Mouse (Mus musculus): Measurements from ENCODE around the gene Adam11. TPM values are rescaled to one million over a fixed set of nuclear protein-coding genes. Genes with fewer than 3 reads are reported as not detected.

Gene Adam11
- polyA plus RNA-seq, 2 experiments = 0.06 to 0.30 TPM

GRCm38 (mm10) chr11:102780986-102781351, 19.7 kb downstream of the Adam11 start:
- Histone ChIP-seq H3K27me3 (ENCODE audit: control insufficient read depth, insufficient read depth, low read length) (no peaks in the 10 kb centered on the region), H3K27ac (no peak overlapping the region), H3K9ac (replicated peaks) (no peak overlapping the region), H3K36me3 (replicated peaks; ENCODE audit: control insufficient read depth, insufficient read depth, low read depth) (no peaks in the 10 kb centered on the region), H3K9me3 (ENCODE audit: control insufficient read depth, low read length) (no peaks in the 10 kb centered on the region), H3K4me1 (replicated peaks; ENCODE audit: control insufficient read depth in 2 of 2, insufficient read depth in 2 of 2, low read length in 1 of 2) (no peaks in the 10 kb centered on the region), H3K4me2 (ENCODE audit: low read depth) (no peak overlapping the region), H3K4me3 (ENCODE audit: insufficient read depth in 1 of 2, low read depth in 2 of 2, low read length in 2 of 2) (no peak overlapping the region)
- ATAC-seq (ENCODE audit: insufficient read depth) (no peak), DNase-seq (ENCODE audit: low read depth in 3 of 3, low spot score in 3 of 3) (no peak)
- TF ChIP-seq EP300 (IDR thresholded peaks at IDR 0.05; ENCODE audit: low read depth) (no peak), CTCF (IDR thresholded peaks at IDR 0.05; ENCODE audit: low read depth) (no peak)
- 56% methylated on average over 10 of the region's 10 CpGs for WGBS (ENCODE audit: insufficient replicate concordance)

- DNase-seq (ENCODE audit: low read depth in 3 of 3, low spot score in 3 of 3) (no peak), ATAC-seq (ENCODE audit: insufficient read depth) (no peak)
- H3K27me3 ChIP-seq (ENCODE audit: control insufficient read depth, insufficient read depth, low read length) = no peaks in the 10 kb centered on the region
- 60% methylated on average over 4 of the region's 4 CpGs for WGBS (ENCODE audit: insufficient replicate concordance)
- no peak overlapping the region for H3K4me2 ChIP-seq (ENCODE audit: low read depth)
- no peaks in the 10 kb centered on the region for H3K9me3 ChIP-seq (ENCODE audit: control insufficient read depth, low read length)
- no peaks in the 10 kb centered on the region for H3K36me3 ChIP-seq (replicated peaks; ENCODE audit: control insufficient read depth, insufficient read depth, low read depth)
- no peak overlapping the region for H3K4me3 ChIP-seq (ENCODE audit: insufficient read depth in 1 of 2, low read depth in 2 of 2, low read length in 2 of 2)
- no peak overlapping the region for H3K9ac ChIP-seq (replicated peaks)
- no peak overlapping the region for H3K27ac ChIP-seq
- no peak for TF ChIP-seq EP300 (IDR thresholded peaks at IDR 0.05; ENCODE audit: low read depth)
- no peak for TF ChIP-seq CTCF (IDR thresholded peaks at IDR 0.05; ENCODE audit: low read depth)
- no peaks in the 10 kb centered on the region for H3K4me1 ChIP-seq (replicated peaks; ENCODE audit: control insufficient read depth in 2 of 2, insufficient read depth in 2 of 2, low read length in 1 of 2)
These were observed 20.3 kb downstream of the Adam11 start for GRCm38 (mm10) chr11:102781523-102781922.

GRCm38 (mm10) chr11:102783443-102783842, 22.2 kb downstream of the Adam11 start:
- DNase-seq (ENCODE audit: low read depth in 3 of 3, low spot score in 3 of 3) (no peak), ATAC-seq (ENCODE audit: insufficient read depth) (no peak)
- TF ChIP-seq CTCF (IDR thresholded peaks at IDR 0.05; ENCODE audit: low read depth) (no peak), EP300 (IDR thresholded peaks at IDR 0.05; ENCODE audit: low read depth) (no peak)
- no peak overlapping the region for H3K4me2 ChIP-seq (ENCODE audit: low read depth)
- H3K36me3 ChIP-seq (replicated peaks; ENCODE audit: control insufficient read depth, insufficient read depth, low read depth) = no peaks in the 10 kb centered on the region
- H3K27me3 ChIP-seq (ENCODE audit: control insufficient read depth, insufficient read depth, low read length) = no peaks in the 10 kb centered on the region
- H3K9me3 ChIP-seq (ENCODE audit: control insufficient read depth, low read length) = no peaks in the 10 kb centered on the region
- H3K27ac ChIP-seq = no peak overlapping the region
- no peak overlapping the region for H3K4me3 ChIP-seq (ENCODE audit: insufficient read depth in 1 of 2, low read depth in 2 of 2, low read length in 2 of 2)
- WGBS (ENCODE audit: insufficient replicate concordance) = 45% methylated on average over 7 of the region's 7 CpGs
- H3K9ac ChIP-seq (replicated peaks) = no peak overlapping the region
- H3K4me1 ChIP-seq (replicated peaks; ENCODE audit: control insufficient read depth in 2 of 2, insufficient read depth in 2 of 2, low read length in 1 of 2) = no peaks in the 10 kb centered on the region

GRCm38 (mm10) chr11:102787688-102788177, 26.5 kb downstream of the Adam11 start:
- WGBS (ENCODE audit: insufficient replicate concordance) = 54% methylated on average over 5 of the region's 5 CpGs
- no peaks in the 10 kb centered on the region for H3K4me1 ChIP-seq (replicated peaks; ENCODE audit: control insufficient read depth in 2 of 2, insufficient read depth in 2 of 2, low read length in 1 of 2)
- no peak overlapping the region for H3K9ac ChIP-seq (replicated peaks)
- H3K4me3 ChIP-seq (ENCODE audit: insufficient read depth in 1 of 2, low read depth in 2 of 2, low read length in 2 of 2) = no peak overlapping the region
- H3K27me3 ChIP-seq (ENCODE audit: control insufficient read depth, insufficient read depth, low read length) = no peaks in the 10 kb centered on the region
- no peak for DNase-seq (ENCODE audit: low read depth in 3 of 3, low spot score in 3 of 3)
- no peak overlapping the region for H3K4me2 ChIP-seq (ENCODE audit: low read depth)
- TF ChIP-seq EP300 (IDR thresholded peaks at IDR 0.05; ENCODE audit: low read depth) = no peak
- no peak for TF ChIP-seq CTCF (IDR thresholded peaks at IDR 0.05; ENCODE audit: low read depth)
- no peak for ATAC-seq (ENCODE audit: insufficient read depth)
- no peaks in the 10 kb centered on the region for H3K9me3 ChIP-seq (ENCODE audit: control insufficient read depth, low read length)
- no peaks in the 10 kb centered on the region for H3K36me3 ChIP-seq (replicated peaks; ENCODE audit: control insufficient read depth, insufficient read depth, low read depth)
- H3K27ac ChIP-seq = no peak overlapping the region

GRCm38 (mm10) chr11:102791682-102792445, 30.6 kb downstream of the Adam11 start:
- H3K9me3 ChIP-seq (ENCODE audit: control insufficient read depth, low read length) = no peaks in the 10 kb centered on the region
- no peak overlapping the region for H3K4me2 ChIP-seq (ENCODE audit: low read depth)
- H3K4me3 ChIP-seq (ENCODE audit: insufficient read depth in 1 of 2, low read depth in 2 of 2, low read length in 2 of 2) = no peak overlapping the region
- no peak overlapping the region for H3K9ac ChIP-seq (replicated peaks)
- DNase-seq (ENCODE audit: low read depth in 3 of 3, low spot score in 3 of 3) (no peak), ATAC-seq (ENCODE audit: insufficient read depth) (no peak)
- no peak for TF ChIP-seq EP300 (IDR thresholded peaks at IDR 0.05; ENCODE audit: low read depth)
- no peak for TF ChIP-seq CTCF (IDR thresholded peaks at IDR 0.05; ENCODE audit: low read depth)
- no peaks in the 10 kb centered on the region for H3K4me1 ChIP-seq (replicated peaks; ENCODE audit: control insufficient read depth in 2 of 2, insufficient read depth in 2 of 2, low read length in 1 of 2)
- H3K36me3 ChIP-seq (replicated peaks; ENCODE audit: control insufficient read depth, insufficient read depth, low read depth) = no peaks in the 10 kb centered on the region
- H3K27me3 ChIP-seq (ENCODE audit: control insufficient read depth, insufficient read depth, low read length) = no peaks in the 10 kb centered on the region
- H3K27ac ChIP-seq = no peak overlapping the region
- 44% methylated on average over 14 of the region's 14 CpGs for WGBS (ENCODE audit: insufficient replicate concordance)
